Mouse (Mus musculus): Measurements from ENCODE around the gene Mcm2. TPM values are rescaled to one million over a fixed set of nuclear protein-coding genes. Genes with fewer than 3 reads are reported as not detected.

Mcm2 gene
- 38.8 and 49.9 TPM in 2 replicates for total RNA-seq (2014; rRNA removed; ENCODE audit: low replicate concordance)
- polyA plus RNA-seq (2015; fragmentation: Nextera tagmentation; extraction: Ambion mirVana) = 25.2 and 25.6 TPM in 2 replicates

GRCm38 (mm10) chr6:88898534-88899048 is at the start of gene Mcm2:
TSS of gene Mcm2 (minus strand) at chr6:88898780.
- ATAC-seq (ENCODE audit: insufficient read depth, low read depth) = peak; percentile 83
- TF ChIP-seq CTCF (IDR thresholded peaks at IDR 0.05; ENCODE audit: low read depth) (no peak), EP300 (IDR thresholded peaks at IDR 0.05; ENCODE audit: low read depth) (no peak)
- H3K4me3 ChIP-seq (ENCODE audit: low read depth, low read length) = peak within 1 kb of the TSS; percentile 65
- peak within 1 kb of the TSS; percentile 63 for H3K27ac ChIP-seq (ENCODE audit: low read depth)
- H3K36me3 ChIP-seq (replicated peaks; ENCODE audit: control insufficient read depth, insufficient read depth, low read length) = peaks cover 6% of the 10 kb centered on the region; the same call in 1 of the 2 replicates
- peaks cover 19% of the 10 kb centered on the region for H3K4me1 ChIP-seq (ENCODE audit: control insufficient read depth, insufficient read depth)
- WGBS = 0% methylated on average over 33 of the region's 33 CpGs
- peak within 1 kb of the TSS; percentile 85 for H3K4me2 ChIP-seq (ENCODE audit: low read depth, low read length)
- H3K9me3 ChIP-seq (replicated peaks; ENCODE audit: control insufficient read depth, low read length) = no peaks in the 10 kb centered on the region
- peak within 1 kb of the TSS; percentile 58 for H3K9ac ChIP-seq (replicated peaks; ENCODE audit: low read depth, low read length)
- DNase-seq (ENCODE audit: low spot score) = peak; percentile 96
- H3K27me3 ChIP-seq (ENCODE audit: control insufficient read depth, insufficient read depth, low read length) = no peaks in the 10 kb centered on the region

- DNase-seq (ENCODE audit: low spot score) (no peak), ATAC-seq (ENCODE audit: insufficient read depth, low read depth) (no peak)
- Histone ChIP-seq H3K9ac (replicated peaks; ENCODE audit: low read depth, low read length) (no peak overlapping the region), H3K27ac (ENCODE audit: low read depth) (no peak overlapping the region), H3K36me3 (replicated peaks; ENCODE audit: control insufficient read depth, insufficient read depth, low read length) (no peaks in the 10 kb centered on the region), H3K9me3 (replicated peaks; ENCODE audit: control insufficient read depth, low read length) (no peaks in the 10 kb centered on the region), H3K27me3 (ENCODE audit: control insufficient read depth, insufficient read depth, low read length) (no peaks in the 10 kb centered on the region), H3K4me1 (ENCODE audit: control insufficient read depth, insufficient read depth) (peaks cover 7% of the 10 kb centered on the region; the same call in 1 of the 2 replicates), H3K4me3 (ENCODE audit: low read depth, low read length) (no peak overlapping the region), H3K4me2 (ENCODE audit: low read depth, low read length) (no peak overlapping the region)
- no peak for TF ChIP-seq EP300 (IDR thresholded peaks at IDR 0.05; ENCODE audit: low read depth)
- TF ChIP-seq CTCF (IDR thresholded peaks at IDR 0.05; ENCODE audit: low read depth) = no peak
These were observed 49.2 kb upstream of the Mcm2 start for GRCm38 (mm10) chr6:88947771-88948170.

DNA sequence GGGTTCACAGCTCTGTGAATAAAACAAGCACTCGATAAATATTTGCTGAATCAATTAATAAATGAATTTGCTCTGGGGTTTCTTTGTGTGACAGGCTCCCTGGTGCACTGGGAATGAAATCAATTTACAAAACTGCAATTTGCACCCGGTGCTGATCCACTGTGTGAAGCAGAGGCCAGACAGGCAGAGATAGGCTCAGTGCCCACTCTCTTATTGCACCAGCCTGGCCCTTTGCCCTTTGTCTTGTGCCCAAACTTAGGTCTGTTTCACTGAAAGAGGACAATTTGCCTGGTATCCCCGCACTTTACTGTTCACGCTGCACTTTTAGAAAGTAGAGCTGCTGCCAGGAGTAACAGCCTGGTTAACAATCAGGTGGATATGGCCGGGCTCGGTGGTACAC is 47.9 kb upstream of the Mcm2 start:
- Histone ChIP-seq H3K9me3 (replicated peaks; ENCODE audit: control insufficient read depth, low read length) (no peaks in the 10 kb centered on the region), H3K36me3 (replicated peaks; ENCODE audit: control insufficient read depth, insufficient read depth, low read length) (no peaks in the 10 kb centered on the region), H3K4me3 (ENCODE audit: low read depth, low read length) (no peak overlapping the region), H3K9ac (replicated peaks; ENCODE audit: low read depth, low read length) (no peak overlapping the region), H3K27ac (ENCODE audit: low read depth) (peak overlapping the region; percentile 9; the same call in 1 of the 2 replicates), H3K4me2 (ENCODE audit: low read depth, low read length) (no peak overlapping the region), H3K27me3 (ENCODE audit: control insufficient read depth, insufficient read depth, low read length) (no peaks in the 10 kb centered on the region), H3K4me1 (ENCODE audit: control insufficient read depth, insufficient read depth) (peaks cover 13% of the 10 kb centered on the region)
- ATAC-seq (ENCODE audit: insufficient read depth, low read depth) = no peak
- no peak for TF ChIP-seq CTCF (IDR thresholded peaks at IDR 0.05; ENCODE audit: low read depth)
- no peak for TF ChIP-seq EP300 (IDR thresholded peaks at IDR 0.05; ENCODE audit: low read depth)
- WGBS = 52% methylated on average over 6 of the region's 6 CpGs
- DNase-seq (ENCODE audit: low spot score) = no peak

GRCm38 (mm10) chr6:88943666-88944065 is 45.1 kb upstream of the Mcm2 start:
- 69% methylated on average over 6 of the region's 6 CpGs for WGBS
- Histone ChIP-seq H3K4me2 (ENCODE audit: low read depth, low read length) (no peak overlapping the region), H3K9me3 (replicated peaks; ENCODE audit: control insufficient read depth, low read length) (no peaks in the 10 kb centered on the region), H3K27ac (ENCODE audit: low read depth) (no peak overlapping the region), H3K36me3 (replicated peaks; ENCODE audit: control insufficient read depth, insufficient read depth, low read length) (no peaks in the 10 kb centered on the region), H3K4me3 (ENCODE audit: low read depth, low read length) (no peak overlapping the region), H3K9ac (replicated peaks; ENCODE audit: low read depth, low read length) (no peak overlapping the region), H3K27me3 (ENCODE audit: control insufficient read depth, insufficient read depth, low read length) (no peaks in the 10 kb centered on the region), H3K4me1 (ENCODE audit: control insufficient read depth, insufficient read depth) (peaks cover 28% of the 10 kb centered on the region)
- no peak for DNase-seq (ENCODE audit: low spot score)
- TF ChIP-seq CTCF (IDR thresholded peaks at IDR 0.05; ENCODE audit: low read depth) = no peak
- no peak for TF ChIP-seq EP300 (IDR thresholded peaks at IDR 0.05; ENCODE audit: low read depth)
- ATAC-seq (ENCODE audit: insufficient read depth, low read depth) = no peak

DNA sequence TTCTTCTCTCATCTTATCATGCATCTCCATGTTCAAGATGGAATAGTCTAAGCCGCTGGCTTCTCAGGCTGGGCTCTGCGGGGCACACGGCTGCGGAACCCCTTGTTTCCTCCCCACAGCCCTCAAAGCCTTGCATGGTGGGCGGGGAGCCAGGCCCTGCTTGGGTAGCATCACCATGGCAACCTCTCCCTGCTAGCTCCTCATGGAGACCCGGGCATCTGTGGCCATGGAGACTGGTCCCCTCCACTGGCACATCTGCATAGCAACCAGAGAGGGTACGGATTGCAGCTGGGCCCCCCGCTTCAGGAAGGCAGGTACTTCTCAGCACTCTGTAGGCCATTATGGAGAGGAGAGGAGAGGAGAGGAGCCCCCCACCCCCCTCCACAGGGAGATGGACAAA is 44.0 kb upstream of the Mcm2 start:
- ATAC-seq (ENCODE audit: insufficient read depth, low read depth) = no peak
- Histone ChIP-seq H3K27ac (ENCODE audit: low read depth) (peak overlapping the region; percentile 92), H3K27me3 (ENCODE audit: control insufficient read depth, insufficient read depth, low read length) (no peaks in the 10 kb centered on the region), H3K4me2 (ENCODE audit: low read depth, low read length) (no peak overlapping the region), H3K9ac (replicated peaks; ENCODE audit: low read depth, low read length) (no peak overlapping the region), H3K4me1 (ENCODE audit: control insufficient read depth, insufficient read depth) (peaks cover 34% of the 10 kb centered on the region), H3K9me3 (replicated peaks; ENCODE audit: control insufficient read depth, low read length) (no peaks in the 10 kb centered on the region), H3K36me3 (replicated peaks; ENCODE audit: control insufficient read depth, insufficient read depth, low read length) (no peaks in the 10 kb centered on the region), H3K4me3 (ENCODE audit: low read depth, low read length) (no peak overlapping the region)
- 69% methylated on average over 8 of the region's 8 CpGs for WGBS
- TF ChIP-seq CTCF (IDR thresholded peaks at IDR 0.05; ENCODE audit: low read depth) = no peak
- TF ChIP-seq EP300 (IDR thresholded peaks at IDR 0.05; ENCODE audit: low read depth) = no peak
- no peak for DNase-seq (ENCODE audit: low spot score)

DNA sequence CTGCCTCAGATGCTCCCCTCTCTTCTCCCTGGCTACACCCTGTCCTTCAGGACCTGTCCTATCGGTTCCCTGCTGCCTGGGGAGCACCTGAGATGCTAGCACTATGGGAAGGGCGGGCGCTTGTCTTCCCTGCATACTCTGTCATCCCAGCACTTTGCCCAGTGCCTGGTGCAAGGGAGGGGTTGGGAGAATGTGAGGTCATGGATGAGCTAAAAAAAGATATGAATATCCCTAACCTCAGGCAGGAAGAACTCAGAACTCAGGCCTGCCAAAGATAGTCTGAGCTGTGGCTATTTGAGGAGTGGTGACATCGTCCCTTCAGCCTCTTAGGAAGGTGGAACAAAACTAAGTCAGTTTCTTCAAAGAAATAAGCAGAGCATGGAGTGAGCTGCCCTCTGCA is 43.0 kb upstream of the Mcm2 start:
- Histone ChIP-seq H3K4me2 (ENCODE audit: low read depth, low read length) (0 out of 2 replicates have a peak overlapping the region, but pooled peaks have one; percentile 13), H3K27ac (ENCODE audit: low read depth) (peak overlapping the region; percentile 93), H3K4me1 (ENCODE audit: control insufficient read depth, insufficient read depth) (peaks cover 30% of the 10 kb centered on the region), H3K4me3 (ENCODE audit: low read depth, low read length) (no peak overlapping the region), H3K9me3 (replicated peaks; ENCODE audit: control insufficient read depth, low read length) (no peaks in the 10 kb centered on the region), H3K9ac (replicated peaks; ENCODE audit: low read depth, low read length) (peak overlapping the region; percentile 41), H3K27me3 (ENCODE audit: control insufficient read depth, insufficient read depth, low read length) (no peaks in the 10 kb centered on the region), H3K36me3 (replicated peaks; ENCODE audit: control insufficient read depth, insufficient read depth, low read length) (no peaks in the 10 kb centered on the region)
- 24% methylated on average over 4 of the region's 4 CpGs for WGBS
- TF ChIP-seq EP300 (IDR thresholded peaks at IDR 0.05; ENCODE audit: low read depth) (peak; percentile 58; the same call in 1 of the 2 replicates), CTCF (IDR thresholded peaks at IDR 0.05; ENCODE audit: low read depth) (no peak)
- DNase-seq (ENCODE audit: low spot score) (peak; percentile 94), ATAC-seq (ENCODE audit: insufficient read depth, low read depth) (peak; percentile 88)

Data from heart, postnatal 0 days (tissue).